Mouse (Mus musculus): ENCODE results near the gene Chil1. TPM values are rescaled to one million over a fixed set of nuclear protein-coding genes. Genes with fewer than 3 reads are reported as not detected.

The Chil1 gene
- polyA plus RNA-seq (2012; rRNA removed), result 0.10 and 0.44 TPM in 2 replicates

DNA sequence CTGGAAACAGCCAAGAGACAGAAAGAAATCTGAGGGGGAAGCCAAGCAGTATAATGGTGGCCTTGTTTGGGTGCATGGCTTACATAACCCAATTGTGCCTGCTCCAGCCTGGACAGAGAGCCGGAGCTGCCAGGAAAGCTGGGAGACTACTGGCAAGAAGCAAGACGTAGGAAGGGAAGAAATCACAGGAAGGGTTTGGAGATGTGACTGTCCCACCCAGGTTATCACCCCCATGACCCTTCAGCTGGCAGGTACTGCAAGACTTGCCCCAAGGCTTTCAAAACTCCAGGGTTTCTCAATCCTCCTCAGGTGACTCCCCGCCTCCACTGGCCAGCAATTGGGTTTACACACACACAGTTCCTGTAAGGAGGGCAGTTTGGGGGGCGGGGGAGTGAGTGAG is at the start of gene Chil1:
Gene Chil1, plus strand, starts transcription at position 152 of the 400 bp plus-strand sequence.
- no peak for DNase-seq (ENCODE audit: low spot score)

DNA sequence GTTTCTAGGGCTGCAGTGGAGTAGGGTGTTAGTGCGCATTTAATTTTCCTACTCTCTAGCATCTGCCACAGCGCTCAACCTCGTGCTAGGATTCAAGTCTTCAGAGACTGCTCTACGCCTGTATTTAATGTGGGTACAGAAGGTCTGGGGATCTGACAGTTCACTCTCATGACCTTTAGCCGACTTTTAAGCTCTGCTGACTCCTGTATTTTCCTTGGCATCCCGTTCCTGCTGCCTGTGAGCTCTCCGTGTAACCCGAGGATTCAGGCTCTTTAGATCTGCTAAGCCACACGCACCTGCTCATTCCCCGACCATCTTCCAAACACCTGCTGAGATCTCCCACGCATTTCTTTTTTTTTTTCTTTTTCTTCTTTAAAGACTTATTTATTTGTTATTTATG is 48.7 kb upstream of the Chil1 start:
- DNase-seq (ENCODE audit: low spot score), result no peak

DNA sequence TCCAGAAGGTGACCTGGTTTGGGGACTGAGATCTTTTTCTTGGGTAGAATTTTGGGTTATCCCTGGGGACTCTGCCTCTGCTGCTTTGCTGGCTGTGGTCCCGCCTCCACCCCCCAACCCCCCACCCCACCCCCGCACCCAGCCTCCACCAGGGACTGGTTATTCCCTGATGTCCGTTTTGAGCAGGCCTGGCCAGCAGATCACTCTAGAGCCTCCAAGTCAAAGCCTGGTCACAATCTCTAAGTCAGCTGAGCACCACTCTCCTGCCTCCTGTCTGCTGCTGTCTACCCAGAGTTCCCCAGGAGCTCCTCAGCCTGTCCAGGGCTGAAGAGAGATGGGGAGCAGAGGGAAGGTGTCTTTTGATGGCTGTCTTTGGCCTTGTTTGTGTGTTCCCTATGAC is 45.6 kb upstream of the Chil1 start:
- DNase-seq (ENCODE audit: low spot score), result no peak

DNA sequence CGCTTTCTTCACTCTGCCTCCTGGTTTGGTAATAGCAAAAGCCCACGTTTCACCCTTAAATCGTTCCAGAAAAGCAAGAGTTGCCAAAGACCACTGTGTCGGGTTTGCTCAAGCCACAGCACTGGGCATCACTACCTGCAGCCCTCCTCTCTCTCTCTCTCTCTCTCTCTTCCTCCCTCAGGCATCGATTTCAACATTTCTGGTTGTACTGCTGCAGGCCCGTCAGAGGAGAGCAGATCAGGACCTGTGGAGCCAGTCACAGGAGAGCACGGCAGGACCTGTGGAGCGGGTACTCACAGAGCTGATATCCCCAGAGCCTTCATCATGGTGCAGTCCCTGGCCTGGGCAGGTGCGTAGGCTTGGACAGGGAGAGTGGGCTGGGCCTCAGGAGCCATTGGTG is 43.6 kb upstream of the Chil1 start:
- no peak for DNase-seq (ENCODE audit: low spot score)

DNA sequence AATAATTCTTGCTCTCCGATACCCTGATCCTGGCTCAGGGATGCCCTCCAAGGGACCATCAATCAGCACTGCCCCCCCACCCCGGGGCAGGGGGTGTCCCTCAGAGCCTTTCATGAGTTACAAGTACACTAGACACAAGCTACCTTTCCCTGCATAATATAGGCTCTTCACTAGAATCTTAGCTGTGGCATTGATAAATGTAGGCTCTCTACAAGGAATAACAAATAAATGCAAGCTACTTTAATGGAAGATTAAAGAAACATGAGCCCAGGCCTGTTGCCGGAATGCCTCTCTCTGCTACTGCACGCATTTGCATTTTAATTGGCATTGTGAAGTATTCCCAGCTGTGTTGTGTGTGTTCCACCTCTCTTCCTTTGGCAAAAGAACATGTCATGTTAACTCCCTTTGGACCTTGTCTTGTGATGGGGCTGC is 39.6 kb upstream of the Chil1 start:
- DNase-seq (ENCODE audit: low spot score), result no peak

DNA sequence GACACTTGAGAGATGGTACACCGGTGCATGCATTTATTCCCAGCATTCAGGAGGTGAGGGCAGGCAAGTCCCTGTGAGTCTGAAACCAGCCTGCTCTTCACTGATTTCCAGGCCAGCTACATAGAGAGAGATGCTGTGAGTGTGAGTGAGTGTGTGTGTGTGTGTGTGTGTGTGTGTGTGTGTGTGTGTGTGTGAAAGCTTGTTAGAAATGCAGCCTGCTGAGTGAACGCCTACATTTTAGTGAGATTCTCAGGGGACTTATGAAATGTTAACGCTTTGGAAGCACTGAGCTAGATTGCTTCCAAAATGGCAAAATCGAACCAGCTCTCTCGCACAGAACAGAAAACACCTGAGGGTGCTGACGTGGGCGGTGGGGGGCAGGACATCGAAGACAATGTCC is 35.9 kb upstream of the Chil1 start:
- DNase-seq (ENCODE audit: low spot score), result no peak

DNA sequence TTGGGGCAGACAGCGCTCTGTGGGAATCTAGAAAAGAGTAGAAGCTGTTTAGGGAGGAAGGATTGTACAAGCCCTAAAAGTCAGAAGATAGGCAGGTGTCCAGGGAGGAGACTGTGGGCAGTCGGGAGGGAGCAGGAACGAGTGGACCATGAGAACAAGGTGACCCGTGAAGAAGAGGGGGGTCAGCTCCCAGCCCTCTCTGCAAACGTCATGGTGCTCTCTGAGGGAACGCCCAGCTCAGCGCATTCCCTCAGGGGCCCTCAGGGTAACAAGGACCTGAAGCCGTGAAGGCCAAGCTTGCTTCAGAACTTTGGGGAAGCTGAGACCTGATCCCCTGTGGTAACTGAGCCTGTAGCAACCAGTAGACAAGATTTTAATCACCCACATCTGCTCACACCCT is 31.9 kb upstream of the Chil1 start:
- no peak for DNase-seq (ENCODE audit: low spot score)

DNA sequence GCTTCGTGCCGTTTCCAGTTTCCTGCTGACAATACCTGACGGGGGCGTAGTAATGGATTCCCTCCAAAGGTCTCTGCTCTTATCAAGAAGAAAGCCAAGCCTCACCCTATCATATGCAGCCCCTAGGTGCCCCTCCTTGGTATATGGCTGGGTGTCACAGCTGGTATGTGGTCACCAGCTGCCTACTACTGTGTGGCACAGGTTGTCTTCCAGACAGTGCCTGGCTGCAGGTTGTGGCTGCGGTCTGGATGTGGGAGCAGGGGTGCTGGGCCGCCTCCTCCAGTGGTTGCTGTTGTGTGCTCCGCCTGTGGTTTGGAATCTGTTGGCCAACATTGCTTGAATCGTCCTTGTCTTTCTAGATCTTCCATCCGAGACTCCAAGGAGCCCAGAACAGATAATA is 31.2 kb upstream of the Chil1 start:
- DNase-seq (ENCODE audit: low spot score), result no peak

DNA sequence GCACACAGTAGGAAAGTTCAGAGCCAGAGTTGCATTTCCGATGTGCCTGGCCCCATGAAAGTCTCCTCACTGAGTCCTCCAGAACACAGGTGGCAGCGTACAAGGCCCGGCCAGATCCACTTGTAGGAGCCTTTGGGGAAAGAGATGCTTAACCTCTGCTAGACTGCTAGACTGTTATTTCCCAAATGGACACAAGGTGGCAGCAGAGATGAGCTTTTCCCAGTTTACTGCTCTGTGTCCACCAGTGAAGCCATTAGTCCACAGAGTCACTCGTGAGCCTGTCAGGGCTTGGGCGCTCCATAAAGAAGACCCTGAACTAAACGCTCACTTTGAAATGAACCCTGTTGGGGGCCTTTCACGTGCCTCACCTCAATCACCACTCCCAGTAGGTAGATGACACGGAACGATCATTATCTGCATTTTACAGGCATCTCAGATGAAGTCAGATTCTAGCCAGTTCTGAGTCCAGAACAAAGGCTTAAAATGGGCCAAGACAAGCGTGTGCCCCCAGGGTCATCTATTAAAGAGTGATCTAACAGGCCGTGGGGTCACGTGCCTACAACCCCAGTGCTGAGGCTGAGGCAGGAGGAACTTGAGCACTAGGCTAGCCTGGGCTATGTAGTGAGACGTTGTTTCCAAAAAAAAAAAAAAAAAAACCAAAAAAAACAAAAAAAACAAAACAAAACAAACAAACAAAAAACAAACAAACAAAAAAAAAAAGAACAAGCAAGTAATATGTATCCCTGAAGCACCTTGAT is 30.1 kb upstream of the Chil1 start:
- peak; percentile 30 for DNase-seq (ENCODE audit: low spot score)

DNA sequence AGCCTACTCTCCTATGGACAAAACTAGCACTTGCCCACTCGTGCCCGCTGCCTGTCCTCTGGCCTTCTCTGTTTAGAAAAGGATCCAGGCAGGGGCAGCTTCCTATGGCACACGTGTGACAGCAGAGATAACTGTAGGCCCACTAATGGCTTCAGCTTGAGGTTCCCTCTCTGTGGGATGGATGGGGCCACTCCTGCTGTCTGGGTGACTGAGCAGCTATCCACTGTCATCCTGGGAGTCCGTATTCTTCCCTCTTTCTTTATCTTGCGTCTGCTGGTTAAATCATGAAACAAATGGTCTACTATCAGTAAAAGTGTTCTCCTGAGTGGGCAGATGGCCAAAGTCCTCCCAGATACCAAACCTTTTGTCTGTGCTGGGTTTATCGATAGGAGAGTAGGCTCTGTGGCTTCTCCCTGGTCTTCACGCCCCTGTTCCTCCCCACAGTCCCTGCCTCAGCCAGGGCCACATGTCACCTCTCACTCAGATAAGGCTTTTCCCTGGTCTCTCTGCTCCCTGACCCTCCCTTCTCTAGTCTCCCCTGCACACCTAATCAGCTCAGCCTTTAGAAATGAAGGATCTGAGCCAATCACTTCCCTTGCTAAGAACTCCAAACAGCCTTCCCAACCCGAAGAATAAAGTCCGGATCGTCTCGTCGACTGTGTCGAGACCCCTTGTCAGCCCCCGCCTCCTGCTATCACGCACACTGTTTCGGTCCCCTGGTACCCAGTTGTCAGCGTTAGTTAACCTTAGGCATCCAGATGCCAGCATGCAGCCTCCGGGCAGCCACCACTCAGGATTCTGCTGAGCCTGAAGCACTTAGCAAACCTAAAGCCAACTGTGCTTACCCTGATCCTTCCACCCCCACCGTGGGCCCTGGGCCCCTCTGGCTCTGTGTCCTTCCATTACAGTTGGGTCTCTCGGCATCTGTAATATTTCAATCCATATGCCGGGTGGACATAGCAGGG is 29.1 kb upstream of the Chil1 start:
- no peak for DNase-seq (ENCODE audit: low spot score)

DNA sequence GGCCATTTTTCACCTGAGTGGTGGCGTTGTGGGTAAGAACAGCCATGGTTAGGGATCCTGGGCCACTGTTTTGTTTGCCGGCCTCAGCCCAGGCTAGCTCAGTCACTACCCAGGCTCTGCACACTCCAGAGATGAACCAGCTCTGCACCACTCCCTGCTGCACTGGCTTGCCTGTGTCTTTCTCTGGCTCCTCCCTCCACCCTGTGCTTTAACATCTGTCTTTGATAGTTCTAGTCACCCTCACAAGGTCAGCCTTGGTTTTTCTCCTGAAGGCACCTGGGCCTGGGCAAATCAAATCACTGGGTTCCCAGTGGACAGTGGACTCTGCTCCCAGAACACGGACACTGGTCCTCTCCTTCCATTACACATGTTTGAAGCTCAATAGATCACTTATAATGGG is 27.9 kb upstream of the Chil1 start:
- no peak for DNase-seq (ENCODE audit: low spot score)

DNA sequence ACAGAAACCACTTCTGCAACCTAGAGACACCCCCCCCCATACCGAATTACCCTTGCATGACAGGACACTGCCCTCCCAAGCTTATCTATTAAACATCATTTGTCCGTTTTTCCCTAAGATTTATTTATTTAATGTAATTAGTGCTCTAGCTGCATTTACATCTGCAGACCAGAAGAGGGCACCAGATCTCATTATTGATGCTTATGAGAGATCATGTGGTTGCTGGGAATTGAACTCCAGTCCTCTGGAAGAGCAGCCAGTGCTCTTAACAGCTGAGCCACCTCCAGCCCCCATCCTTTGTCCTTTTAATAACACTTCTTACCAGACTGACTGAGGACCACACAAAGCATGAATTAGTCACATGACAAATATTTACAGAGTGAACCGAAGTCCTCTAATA is 27.3 kb upstream of the Chil1 start:
- no peak for DNase-seq (ENCODE audit: low spot score)

DNA sequence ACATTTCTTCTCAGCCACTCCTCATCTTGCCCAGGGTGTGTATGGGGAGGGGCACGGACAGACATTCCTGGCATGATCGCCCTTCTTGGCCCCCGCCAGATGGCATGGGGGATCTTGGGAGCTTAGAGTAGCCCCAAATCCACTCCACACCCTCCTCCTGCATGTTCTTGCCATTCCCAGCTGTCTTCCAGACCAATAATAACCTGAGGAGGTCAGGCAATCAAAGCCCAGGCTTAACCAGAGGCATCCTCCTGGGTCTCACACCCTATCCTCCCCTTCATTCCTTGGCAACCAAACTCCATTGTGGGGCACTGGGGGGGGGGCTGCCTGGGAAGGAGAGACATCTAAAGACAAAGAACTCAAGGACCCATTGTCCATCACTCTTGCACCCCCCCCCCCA is 21.6 kb upstream of the Chil1 start:
- no peak for DNase-seq (ENCODE audit: low spot score)

DNA sequence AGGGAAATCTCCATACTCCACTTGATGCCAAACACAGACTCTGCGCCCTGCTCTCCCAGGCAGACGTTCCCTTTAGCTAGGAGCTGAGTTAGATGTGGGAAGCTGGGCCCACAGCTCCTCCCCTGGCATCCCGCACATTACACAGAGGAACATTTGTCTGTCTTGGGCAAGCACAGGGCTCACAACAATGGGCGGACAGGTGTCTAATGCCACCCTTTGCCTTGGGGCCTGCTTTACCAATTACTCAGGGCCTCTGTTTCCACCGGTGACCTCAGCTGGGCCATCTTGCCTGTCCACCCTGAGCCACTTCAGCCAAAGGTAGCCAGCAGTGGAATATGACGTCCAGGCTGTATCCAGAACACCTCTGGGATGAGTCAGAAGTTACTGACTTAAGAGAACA is 20.6 kb upstream of the Chil1 start:
- DNase-seq (ENCODE audit: low spot score), result no peak

DNA sequence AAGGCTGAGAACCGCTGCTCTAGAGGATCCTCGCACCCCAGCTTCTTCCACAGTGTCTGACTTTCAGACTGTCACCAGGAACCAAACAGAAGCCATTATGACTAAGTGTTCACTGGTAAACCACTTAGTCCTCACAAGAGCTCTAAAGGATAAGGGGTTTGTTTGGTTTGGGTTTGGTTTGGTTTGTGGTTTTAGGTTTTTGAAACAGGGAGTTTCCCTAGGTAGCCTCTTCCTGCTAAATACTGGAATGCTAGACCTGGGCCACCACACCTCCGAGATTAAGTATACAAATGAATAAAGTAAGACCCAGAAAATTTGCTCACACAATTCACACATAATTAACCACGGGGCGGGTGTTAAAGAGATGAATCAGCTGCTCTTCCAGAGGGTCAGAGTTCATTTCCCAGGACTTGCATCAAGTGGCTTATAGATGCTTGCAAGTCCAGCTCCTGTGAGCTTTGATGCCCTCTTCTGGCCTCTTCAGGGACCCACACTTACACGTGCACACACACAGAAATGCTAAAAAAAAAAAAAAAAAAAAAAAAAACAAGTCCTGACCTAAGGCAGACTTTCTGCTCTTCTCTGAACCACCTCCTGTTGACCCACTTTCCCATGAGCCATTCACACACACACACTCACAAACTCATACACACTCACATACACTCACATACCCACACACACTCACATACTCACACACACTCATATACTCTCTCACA is 19.3 kb upstream of the Chil1 start:
- no peak for DNase-seq (ENCODE audit: low spot score)

DNA sequence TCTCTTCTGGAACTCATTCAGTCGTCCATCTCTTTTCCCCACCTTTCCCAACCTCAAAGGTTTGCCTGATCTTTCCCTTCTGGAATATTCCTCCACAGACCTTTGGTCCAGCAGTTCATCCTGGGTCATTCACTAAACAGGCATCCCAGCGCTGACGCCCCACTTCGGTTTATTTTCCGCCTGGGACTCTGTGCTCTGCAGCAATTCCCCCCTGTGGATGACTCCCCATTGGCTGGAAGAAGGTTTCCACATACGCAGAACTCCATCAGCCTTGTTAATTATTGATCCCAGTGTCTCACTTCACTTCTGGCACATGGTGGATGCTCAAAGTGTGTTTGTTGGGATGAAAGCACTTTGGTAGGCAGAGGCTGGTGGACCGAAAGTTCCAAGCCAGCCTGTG is 18.5 kb upstream of the Chil1 start:
- no peak for DNase-seq (ENCODE audit: low spot score)

DNA sequence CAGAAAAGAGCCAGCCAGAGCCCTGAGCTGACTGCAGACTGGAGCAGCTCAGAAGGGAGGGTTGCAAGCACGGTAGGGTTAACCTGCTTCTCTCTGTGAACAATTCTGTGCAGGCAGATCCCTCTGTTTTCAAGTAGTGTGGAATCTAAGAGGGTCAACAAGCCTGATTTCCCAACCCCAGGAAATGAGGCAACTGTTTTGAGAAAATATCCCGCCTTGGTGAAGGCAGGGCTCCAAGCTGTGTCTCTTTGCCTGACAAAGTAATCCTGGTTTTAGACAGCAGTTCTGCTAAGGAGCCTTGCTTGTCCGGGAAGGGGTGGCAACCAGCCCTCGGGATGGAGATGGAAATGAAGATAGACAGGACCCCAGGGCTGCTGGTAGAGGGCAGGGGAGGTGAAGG is 17.5 kb upstream of the Chil1 start:
- DNase-seq (ENCODE audit: low spot score), result no peak

DNA sequence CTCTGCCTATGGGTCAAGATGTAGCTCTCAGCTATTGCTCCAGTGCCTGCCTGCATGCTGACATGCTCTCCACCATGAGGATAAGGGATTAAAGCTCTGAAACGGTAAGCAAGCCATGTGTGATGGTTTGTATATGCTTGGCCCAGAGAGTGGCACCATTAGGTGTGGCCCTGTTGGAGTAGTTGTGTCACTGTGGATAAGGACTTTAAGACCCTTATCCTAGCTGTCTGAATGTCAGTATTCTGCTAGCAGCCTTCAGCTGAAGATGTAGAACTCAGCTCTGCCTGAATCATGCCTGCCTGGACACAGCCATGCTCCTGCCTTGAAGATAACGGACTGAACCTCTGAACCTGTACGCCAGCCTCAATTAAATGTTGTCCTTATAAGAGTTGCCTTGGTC is 15.4 kb upstream of the Chil1 start:
- no peak for DNase-seq (ENCODE audit: low spot score)

DNA sequence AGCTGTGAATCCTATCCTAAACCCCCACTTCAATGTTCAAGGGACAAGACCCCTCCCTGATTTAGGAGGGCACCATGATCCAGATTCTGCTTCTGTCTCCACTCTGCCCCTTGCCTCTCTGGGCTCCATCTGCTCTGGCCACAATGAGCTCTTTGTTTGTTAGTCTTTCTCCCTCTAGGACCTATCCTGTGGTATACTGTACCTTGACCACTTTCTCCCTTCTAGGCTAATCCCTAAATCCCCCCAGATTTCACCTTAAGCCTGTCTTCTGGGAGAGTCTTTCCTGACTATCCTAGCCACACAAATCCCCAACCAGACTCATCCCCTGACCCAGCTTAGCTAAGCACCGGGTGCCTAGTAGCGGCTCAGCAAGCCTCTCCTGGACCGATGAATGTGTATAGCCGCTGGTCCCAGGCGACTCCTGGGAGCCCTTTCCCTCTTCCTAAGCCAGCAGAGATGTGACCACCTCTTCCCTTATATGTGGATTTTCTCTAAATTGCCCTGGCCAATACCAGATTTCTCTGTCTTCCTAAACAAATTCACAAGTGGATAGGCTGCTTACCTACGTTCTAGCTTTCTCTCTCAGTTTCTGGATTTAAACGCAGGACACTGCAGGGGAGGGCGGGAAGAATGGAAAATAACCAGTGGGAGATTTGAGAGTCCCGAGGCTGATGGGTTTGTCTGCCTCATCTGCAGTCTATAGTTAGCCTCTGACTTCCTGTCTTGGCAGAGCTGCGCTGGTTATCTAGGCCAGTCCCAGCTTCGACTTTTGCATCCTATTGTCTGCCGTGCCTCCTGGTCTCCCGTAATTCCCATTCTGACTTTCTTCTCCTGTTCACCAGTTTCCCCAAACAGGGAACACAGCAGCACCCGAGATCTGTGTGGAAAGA is 14.3 kb upstream of the Chil1 start:
- DNase-seq (ENCODE audit: low spot score), result no peak

DNA sequence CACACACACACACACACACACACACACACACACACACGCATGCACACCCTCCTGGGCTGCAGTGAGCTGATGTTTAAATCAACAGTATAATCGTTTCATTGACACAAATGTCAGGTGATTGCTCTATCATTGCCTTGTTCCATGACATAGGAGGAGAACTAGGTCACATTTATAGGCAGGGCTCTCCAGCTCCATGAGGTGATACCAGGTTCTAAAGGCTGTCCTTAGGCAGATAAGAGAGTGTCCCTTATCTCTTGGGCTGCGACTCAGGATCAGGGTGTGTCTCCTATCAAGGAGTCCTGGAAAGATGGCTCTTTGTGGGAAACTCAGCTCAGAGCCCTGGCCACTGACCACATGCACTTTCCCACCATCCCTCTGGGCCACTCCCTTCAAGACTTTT is 13.4 kb upstream of the Chil1 start:
- no peak for DNase-seq (ENCODE audit: low spot score)

DNA sequence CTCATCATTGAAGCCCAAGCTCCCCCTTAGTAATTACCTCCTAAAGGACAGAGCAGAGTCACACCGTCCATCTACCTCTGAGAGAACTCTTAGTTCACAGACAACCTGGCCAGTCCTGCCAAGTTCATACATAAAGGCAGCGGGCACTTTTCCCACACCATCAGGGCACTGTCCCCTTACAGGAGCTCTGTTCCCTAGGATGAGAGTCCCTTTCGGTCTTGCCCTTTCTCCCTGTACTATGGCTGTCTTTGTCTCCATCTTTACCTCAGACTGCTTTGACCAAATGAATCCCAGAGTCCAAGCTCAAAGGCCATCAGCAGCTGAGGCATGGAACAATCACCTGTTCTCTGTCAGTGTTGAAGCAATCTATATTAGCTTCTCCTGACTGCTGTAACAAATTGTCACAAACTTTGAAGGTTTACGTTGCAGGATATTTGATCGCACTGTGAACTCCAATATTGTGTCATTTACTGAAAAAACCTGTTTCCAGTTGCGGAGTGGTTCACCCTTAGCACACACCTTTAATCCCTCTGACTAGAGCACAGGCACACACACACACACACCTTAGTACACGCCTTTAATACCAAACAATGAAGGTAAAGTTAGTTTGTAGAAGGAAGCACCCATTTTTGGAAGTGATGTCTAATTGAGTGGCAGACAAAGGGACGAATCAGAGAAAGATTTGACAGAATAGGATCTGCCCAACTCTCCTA is 12.8 kb upstream of the Chil1 start:
- no peak for DNase-seq (ENCODE audit: low spot score)

All from urinary bladder, adult 2 months (tissue).